Mouse (Mus musculus) common myeloid progenitor, adult 5-6 weeks (primary cell): ENCODE measurements around the gene Iffo2. TPM values are rescaled to one million over a fixed set of nuclear protein-coding genes. Genes with fewer than 3 reads are reported as not detected.

Experiments used
- ATAC-seq: replicated peaks from 2 replicates; pipeline ENCODE4 v1.8.0; 2016; ENCODE audit warnings: low read depth, mild to moderate bottlenecking, moderate TSS enrichment, inconsistent platforms; ENCODE audit not compliant: poor library complexity, severe bottlenecking
- total RNA-seq: library from RNA; stranded (forward); fragments of 200-1000, 187-1606 nt; gene quantifications from 2 replicates; pipeline ENCODE4 v1.2.3, GENCODE M21; 2017

The Iffo2 gene
- total RNA-seq, 1 experiment from 2014 or later = 1.3 TPM

GRCm38 (mm10) chr4:139631141-139631540, 100.8 kb downstream of the Iffo2 start:
- no peak for ATAC-seq

GRCm38 (mm10) chr4:139631569-139632253, 101.4 kb downstream of the Iffo2 start:
- ATAC-seq = no peak

- ATAC-seq = no peak
These were observed 101.9 kb downstream of the Iffo2 start for GRCm38 (mm10) chr4:139632254-139632580.

GRCm38 (mm10) chr4:139636373-139636772, 106.0 kb downstream of the Iffo2 start:
- no peak for ATAC-seq

- ATAC-seq = no peak
These were observed 107.5 kb downstream of the Iffo2 start for GRCm38 (mm10) chr4:139637847-139638246.

- no peak for ATAC-seq
These were observed 108.0 kb downstream of the Iffo2 start for GRCm38 (mm10) chr4:139638356-139638755.

GRCm38 (mm10) chr4:139639801-139640200, 109.5 kb downstream of the Iffo2 start:
- 0 out of 2 replicates have a peak, but pooled peaks have one; percentile 1 for ATAC-seq

GRCm38 (mm10) chr4:139640333-139640732, 110.0 kb downstream of the Iffo2 start:
- peak; percentile 37; the same call in 1 of the 2 replicates for ATAC-seq

- ATAC-seq = peak; percentile 61
These were observed 110.4 kb downstream of the Iffo2 start for GRCm38 (mm10) chr4:139640775-139641174.

- ATAC-seq = no peak
These were observed 111.6 kb downstream of the Iffo2 start for GRCm38 (mm10) chr4:139641829-139642425.

GRCm38 (mm10) chr4:139643972-139644371, 113.6 kb downstream of the Iffo2 start:
- ATAC-seq = peak; percentile 68

- no peak for ATAC-seq
These were observed 116.6 kb downstream of the Iffo2 start for GRCm38 (mm10) chr4:139646916-139647315.

- ATAC-seq = no peak
These were observed 119.9 kb downstream of the Iffo2 start for GRCm38 (mm10) chr4:139650086-139650743.

GRCm38 (mm10) chr4:139650907-139651306, 120.6 kb downstream of the Iffo2 start:
- ATAC-seq = peak; percentile 72

- no peak for ATAC-seq
These were observed 122.9 kb downstream of the Iffo2 start, which contains the start of gene Tas1r2 for GRCm38 (mm10) chr4:139653238-139653637. TSS of gene Tas1r2 (plus strand) at chr4:139653538.

- ATAC-seq = no peak
These were observed 131.5 kb downstream of the Iffo2 start for GRCm38 (mm10) chr4:139661897-139662296.

GRCm38 (mm10) chr4:139667632-139668031, 137.3 kb downstream of the Iffo2 start:
- ATAC-seq = no peak

- ATAC-seq = peak; percentile 92
These were observed 139.5 kb downstream of the Iffo2 start for GRCm38 (mm10) chr4:139669847-139670246.
